Mouse (Mus musculus) thymus, postnatal 10 days (tissue): ENCODE results near the gene Gm28551.
"Not testable (repeated sequence)": the region's sequence is repeated elsewhere in the genome, so short reads cannot be mapped to it uniquely, and the experiment has no call there.

Experiments
- DNase-seq, 2 experiments: peaks; one replicate each; pipeline ENCODE4 v3.0.0; 2021; ENCODE audit warnings: low spot score in 2 of 2

The Gm28551 gene

DNA sequence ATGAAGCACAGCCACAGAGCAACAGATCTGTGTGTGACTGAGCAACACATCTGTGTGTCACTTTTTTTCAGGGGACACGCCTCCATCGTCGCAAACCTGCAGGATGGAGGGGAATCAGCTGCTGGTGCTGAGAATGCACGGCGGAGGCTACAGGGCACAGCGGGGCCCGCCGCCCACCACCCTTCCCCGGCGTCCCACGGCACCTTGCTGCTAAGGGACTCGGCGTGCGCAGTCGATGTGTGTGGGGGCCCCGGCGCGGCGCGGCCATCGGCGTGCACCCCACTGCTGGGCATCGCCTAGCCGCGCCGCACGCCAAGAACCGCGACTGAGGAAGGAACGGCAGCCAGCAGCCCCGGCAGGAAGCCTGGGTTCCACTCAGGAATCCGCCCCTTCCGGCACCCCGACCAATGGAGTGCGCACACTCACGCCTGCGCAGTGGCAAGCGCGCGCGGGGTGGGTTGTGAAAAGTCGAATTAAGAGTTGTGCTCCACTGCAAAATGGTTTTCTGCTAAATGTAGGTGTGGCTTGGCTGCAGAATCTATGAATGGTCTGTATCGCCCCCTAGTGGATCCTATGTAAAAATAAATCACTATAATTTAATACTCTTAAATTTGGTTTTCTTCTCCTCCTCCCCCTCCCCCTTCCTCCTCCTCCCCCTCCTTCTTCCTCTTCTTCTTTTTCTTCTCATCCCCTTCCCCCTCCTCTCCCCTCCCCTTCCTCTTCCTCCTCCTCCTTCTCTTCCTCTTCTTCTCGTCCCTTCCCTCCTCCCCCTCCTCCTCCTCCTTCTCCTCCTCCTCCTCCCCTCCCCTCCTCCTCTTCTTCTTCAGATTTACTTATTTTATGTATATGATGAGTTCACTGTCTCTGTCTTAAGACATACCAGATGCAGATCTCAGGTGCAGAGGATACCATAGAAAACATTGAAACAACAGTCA lies at the start of gene Gm28551, which contains the start of the genes Asdurf and Asnsd1:
Gene Gm28551 (minus strand): TSS at position 341 of the 935 bp plus-strand sequence.
Gene Asdurf (minus strand): TSS at position 293 of the 935 bp plus-strand sequence.
Gene Asnsd1 (minus strand): TSS at position 426 of the 935 bp plus-strand sequence.
- peak; percentile 97 for DNase-seq

DNA sequence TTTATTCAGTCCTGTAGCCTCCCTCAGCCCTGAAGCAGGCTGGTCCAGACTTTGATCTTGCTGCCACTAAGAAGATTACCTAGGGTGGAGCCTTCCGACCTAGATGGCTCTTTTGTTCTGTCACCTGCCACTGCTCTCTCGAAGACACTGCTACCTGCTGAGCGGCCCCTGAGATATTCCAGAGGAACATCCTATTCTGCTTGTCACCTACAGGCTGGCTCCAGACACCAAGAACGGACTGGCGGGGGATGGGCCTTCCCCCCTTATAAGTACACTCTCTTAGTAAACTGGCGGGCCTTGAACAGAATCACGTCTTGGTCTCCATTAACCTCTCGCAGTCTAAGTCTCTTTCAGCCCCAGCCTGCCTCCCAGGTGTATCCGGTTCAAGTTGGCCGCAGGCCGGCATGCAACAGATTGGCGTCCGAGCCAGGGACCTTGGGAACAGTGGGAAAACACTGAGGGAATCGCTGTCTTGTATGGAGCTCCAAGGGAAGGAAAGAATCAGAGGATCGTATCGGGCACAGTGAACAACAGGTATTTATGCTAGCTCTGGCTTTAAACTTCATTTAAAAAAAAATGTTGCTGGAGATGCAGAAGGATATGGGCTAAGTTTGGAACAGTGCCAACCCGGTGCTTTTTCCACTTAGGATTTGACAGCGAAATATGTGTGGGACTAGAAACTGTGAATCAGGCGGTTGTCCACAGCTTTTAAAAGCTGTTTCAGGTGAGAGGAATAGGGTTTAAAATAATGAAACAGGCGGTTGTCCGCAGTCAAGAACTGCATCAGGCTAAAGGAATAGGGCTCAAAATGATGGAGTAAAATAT lies 41.7 kb upstream of the Gm28551 start:
- not testable (repeated sequence) for DNase-seq

DNA sequence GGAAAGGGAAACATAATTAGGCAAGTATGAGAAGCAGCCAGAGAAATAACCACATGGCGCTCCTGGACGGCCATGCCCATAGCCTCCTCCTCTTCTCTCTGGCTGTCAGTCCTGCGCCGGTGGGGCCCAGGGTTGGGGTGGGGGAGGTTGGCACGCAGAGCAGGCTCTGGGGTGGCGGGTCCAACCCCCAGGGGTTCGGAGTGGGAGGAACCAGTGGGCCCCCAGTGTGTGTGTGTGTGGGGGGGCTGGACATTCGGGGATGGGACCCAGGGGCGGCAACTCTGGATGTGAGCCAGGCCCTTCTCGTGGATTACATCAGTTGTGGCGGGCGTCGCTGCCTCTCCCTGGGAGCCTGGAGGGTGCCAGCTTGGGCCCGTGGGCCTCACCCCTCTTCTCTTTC lies 36.3 kb upstream of the Gm28551 start:
- no peak for DNase-seq

DNA sequence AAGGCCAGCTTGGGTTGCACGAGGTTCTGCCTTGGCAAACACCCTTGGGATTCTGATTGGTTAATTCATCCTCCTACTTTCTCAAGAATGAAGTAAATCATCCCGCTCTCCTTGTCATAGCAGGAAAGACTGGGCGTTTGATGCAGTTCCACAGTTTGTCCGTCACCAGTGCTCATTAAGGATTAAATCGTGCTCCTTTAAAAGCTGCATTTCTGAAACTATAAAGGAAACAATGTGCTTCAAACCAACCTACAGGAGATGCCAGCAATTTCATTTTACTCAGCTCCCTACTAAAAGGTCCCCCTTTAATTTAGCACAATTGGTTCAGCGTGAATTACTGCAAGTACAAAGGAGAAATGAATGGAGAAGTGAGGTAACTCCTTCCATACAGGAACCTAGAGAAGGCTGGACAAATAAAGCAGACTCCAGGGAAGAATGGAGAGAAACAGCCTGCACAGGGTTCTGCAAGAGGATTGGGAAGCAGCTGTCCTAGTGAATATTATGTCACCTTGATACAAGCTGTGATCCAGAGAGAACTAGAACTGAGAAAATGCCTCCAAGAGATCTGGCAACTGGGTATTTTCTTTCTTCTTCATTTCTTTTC lies 31.7 kb upstream of the Gm28551 start:
- DNase-seq = no peak

DNA sequence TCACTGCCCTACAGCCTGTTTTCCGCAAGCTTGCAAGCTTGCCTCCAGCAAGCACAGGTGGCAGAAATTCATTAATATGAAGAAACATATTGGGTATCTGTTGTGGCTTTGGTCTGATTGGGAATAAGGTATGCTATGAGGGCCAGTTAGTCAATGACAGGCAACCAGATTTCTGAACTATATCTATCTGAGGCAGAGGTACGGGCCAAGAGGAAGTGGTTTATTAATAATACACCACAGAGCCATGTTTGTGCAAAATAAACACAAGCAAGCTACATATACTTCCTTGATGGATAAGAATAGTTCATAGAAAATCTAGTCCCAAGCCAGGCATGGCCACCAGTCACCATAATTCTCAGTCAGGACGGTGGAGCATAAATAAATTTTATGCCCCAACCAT lies 25.3 kb upstream of the Gm28551 start:
- DNase-seq = no peak

DNA sequence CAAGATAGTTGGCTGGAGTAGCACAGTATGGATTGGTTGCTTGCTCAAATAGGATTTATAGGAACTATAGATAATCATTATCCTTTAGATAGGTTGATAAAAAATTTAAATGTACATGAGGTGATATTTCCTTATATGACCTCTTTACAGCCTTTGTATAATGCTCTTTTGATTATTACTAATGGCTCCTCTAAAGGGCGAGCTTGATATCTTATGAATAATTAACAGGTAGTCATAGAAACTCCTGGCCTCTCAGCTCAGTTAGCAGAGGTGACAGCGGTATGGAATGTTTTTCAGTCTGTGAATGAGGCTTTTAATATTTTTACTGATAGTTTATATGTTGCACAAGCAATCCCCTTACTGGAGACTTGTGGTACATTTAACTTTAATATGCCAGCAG lies 23.5 kb upstream of the Gm28551 start:
- DNase-seq = not testable (repeated sequence)

DNA sequence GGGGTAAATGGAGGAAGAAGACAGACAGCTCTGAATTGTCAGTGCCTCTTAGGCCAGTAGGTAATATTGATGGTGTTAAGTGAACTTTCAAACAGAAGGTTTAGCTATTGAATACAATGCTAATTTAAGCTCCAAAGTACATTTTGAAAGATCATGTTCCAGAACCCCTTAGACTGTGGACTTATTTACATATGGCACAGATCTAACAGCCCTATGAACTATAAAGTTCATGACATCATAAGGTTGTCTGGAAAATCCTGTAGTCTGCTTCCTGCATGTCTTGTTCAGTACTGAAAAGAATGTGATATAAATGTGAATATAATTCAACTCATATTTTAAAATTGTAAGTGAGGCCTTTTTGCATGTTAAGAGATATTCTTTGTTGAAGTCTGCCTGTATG lies 6.5 kb upstream of the Gm28551 start:
- no peak for DNase-seq

DNA sequence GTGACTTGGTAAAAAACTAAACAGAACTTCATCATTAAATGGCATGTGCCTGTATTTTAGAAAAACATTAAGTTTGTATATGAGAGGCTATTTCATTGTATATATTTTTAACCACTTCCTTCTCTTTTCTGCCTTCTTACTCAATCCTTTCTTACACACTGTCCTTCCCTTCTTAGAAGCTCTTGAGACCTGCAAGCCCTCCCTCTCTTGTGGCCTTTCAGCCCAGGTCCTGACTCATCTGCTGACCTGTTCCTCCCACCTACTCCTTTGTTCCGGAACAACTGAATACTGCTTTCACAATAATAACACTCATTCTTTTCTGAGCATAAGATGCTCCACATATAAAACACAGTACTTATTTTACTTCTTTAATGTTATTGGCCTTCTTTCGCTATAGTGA lies 11.4 kb downstream of the Gm28551 start:
- DNase-seq = no peak

DNA sequence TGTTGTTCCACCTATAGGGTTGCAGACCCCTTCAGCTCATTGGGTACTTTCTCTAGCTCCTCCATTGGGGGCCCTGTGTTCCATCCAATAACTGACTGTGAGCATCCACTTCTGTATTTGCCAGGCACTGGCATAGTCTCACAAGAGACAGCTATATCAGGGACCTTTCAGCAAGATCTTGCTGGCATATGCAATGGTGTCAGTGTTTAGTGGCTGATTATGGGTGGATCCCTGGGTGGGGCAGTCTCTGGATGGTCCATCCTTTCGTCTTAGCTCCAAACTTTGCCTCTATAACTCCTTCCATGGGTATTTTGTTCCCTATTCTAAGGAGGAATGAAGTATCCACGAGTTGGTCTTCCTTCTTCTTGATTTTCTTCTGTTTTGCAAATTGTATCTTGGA lies 15.1 kb downstream of the Gm28551 start:
- DNase-seq = not testable (repeated sequence)

DNA sequence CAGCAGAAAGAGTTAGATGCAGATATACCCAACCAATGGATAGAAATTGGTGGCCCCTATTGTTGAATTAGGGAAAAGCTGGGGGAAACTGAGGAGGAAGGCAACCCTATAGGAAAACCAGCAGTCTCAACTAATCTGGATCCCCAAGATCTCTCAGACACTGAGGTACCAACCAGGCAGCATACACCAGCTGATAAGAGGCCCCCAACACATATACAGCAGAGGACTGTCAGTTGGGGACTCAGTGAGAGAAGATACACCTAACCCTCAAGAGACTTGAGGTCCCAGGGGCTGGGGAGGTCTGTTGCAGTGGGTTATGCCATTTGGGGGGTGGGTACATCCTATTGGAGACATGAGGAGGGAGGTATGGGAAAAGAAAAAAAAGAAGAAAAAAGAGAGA lies 17.0 kb downstream of the Gm28551 start:
- no peak for DNase-seq

DNA sequence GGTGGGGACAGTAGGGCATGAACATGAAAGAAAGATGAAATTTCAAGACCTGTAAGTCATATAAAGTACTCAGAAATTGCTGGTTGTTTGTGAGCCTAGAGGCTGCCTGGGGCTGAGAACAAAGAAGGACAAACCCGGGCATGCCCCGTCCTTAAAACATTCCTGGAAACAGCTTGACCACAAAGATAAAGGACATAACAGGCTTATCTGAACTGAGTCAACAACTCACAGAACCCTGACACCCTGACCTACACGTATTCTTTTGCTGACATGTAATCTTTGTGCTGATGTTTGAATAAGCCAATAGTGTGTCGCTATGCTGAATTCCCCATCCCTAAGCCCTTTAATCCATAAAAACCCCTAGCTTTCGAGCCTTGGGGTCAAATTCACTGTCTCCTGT lies 18.9 kb downstream of the Gm28551 start:
- DNase-seq = not testable (repeated sequence)

DNA sequence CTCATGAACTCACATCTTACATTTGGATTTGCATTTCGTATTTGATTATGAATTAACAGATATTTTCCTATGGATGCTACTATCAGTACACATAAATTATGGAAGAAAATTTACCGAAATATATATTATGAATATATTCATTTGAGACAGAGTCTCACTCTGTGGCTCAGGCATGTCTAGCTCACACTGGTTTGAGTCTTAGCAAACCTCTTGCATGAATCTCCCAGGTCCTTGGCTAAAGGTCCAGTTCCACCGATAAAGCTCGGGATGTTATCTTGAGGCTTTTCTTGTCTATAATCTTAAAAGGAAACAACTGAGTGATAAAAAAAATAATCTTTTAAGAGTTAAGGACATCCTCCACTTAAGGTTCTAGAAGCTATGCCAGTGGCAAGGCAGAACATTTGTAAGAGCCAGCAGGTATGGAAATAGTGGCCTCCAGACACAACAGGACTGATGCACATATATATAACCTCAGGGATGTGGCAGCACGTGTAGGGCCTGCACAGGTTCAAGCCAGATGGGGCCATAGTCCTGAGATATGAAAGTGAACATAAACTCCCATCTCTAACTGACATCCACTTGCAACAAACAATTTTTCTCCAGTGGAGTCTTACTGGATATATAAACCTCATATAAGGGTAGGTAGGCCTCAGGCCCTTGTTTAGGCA lies 27.5 kb downstream of the Gm28551 start:
- DNase-seq = no peak

DNA sequence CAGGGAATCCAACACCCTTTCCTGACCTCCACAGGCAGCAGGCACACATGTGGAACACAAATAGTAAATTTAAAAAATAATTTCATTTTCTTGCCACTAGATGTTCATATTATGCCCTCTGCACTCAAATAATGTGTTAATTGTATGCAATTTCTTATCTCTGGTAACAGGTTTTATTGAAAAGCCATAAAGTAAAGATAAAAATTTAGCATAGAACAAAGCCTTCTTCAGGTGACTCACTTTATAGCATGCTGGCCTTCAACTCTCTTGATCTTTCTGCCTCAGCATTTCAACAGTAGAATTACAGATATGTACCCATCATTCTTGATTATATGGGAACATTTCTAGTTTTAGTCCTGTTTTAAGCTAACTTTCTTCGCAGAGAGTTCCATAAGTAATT lies 28.2 kb downstream of the Gm28551 start:
- DNase-seq = no peak

DNA sequence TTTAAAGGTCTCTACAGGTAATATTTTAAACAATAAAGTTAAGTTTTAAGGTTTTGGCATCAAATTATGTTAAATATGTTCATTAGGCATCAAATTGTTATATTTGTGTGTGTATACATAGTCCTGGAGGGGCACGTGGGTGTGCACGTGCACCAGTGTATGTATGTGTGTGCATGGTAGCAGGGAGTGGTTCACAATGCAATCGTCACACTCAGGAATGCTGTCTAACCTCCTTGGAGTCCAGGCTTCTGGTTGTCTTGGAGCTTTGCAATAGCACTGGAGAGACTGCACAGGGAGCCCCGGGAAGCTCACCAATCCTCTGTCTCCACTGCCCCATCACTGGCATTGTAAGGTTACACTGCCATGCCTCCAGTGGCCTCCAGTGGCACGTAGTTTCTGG lies 29.2 kb downstream of the Gm28551 start:
- DNase-seq = no peak

DNA sequence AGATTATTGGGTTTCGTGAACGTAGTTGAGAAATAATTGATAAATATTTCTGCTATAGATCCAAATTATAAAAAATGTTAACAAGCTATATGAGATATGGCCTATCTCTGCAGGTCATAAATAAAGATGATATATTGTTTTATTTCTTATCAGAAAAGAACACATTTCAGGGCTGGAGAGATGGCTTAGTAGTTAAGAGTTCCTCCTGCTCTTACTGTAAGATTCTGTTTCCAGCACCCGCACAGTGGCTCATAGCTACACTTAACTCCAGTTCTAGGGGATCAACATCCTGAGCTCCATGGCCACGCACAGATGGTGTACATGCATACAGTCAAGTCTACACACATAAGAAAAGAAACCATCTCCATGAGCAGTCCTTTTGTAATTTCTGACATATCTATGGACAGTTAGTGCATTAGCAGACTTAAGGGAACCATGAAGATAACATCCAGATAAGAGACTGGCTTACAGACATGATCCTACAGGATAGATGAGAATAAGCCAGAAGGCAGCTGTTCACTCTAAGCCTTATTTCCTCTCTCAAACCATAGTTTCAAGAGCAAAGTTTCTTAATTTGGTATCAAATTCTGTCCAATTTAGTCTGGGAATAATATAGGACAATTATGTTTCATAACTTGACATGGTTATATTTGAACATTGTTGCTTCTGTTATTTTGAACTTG lies 30.7 kb downstream of the Gm28551 start:
- no peak for DNase-seq

DNA sequence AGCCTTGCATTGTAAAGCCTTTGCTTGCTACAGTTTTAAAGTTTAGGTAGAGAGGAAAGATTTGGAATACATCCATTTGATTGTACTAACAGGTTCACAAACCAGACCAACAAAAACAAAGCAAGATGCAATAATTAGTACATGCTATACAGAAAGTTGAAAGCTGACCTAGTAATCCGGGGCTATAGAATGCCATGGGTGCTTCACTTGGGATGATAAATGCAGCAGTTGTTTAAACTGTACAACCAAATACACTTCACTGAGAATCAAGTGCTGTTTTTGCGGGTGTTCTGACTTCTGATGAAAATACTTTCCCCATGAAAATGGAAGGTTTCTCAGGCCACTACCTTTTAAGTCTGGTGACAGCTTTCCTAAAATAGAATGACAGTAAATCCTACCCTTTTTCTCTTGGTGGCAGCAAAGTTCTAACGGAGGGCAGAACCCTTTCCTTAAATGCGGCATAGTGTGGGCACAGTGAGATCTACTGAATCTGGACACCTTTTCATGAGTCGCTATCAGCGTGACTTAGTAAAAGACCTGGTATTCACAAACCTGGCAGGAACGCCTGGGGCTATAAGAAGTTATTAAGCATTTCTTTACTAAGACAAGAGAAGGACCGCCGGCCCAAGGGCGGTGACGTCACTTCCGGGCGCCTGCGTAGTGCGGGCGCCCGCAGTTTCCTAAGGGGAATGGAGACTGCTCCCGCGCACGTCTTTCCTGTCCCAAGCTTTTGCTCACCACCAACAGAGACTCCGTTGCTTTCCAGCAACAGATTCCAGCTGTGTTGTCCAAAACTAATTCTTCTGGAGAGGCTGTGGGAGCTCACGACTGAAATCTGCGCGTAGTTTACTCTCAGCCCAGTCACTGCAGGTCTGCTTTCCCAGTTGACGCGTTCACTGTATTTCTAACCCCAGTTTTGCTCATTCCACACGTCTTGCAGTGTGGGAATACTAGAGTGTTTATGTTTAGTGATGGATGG lies 39.2 kb downstream of the Gm28551 start, which contains the start of gene Osgepl1:
Gene Osgepl1 (plus strand): TSS at position 636 of the 979 bp plus-strand sequence.
- DNase-seq = peak; percentile 63 to 81

DNA sequence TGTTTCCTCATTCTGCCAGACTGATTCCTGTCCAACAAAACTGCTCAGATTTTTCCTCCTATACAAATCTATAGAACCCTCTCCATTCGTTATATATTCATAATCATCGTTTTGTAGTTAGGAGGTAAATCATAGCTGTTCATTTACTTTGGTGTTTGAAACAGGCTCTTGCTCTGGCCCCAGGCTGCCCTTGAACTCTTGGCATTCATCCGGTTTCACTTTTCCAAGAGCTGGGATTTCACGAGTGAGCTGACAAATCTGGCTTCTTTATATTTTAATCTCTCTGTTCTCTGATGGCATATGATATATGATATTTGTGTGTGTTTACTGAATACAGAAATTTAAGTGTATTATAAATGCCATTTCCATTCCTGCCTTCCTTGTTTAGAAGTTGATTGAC lies 52.0 kb downstream of the Gm28551 start:
- no peak for DNase-seq

DNA sequence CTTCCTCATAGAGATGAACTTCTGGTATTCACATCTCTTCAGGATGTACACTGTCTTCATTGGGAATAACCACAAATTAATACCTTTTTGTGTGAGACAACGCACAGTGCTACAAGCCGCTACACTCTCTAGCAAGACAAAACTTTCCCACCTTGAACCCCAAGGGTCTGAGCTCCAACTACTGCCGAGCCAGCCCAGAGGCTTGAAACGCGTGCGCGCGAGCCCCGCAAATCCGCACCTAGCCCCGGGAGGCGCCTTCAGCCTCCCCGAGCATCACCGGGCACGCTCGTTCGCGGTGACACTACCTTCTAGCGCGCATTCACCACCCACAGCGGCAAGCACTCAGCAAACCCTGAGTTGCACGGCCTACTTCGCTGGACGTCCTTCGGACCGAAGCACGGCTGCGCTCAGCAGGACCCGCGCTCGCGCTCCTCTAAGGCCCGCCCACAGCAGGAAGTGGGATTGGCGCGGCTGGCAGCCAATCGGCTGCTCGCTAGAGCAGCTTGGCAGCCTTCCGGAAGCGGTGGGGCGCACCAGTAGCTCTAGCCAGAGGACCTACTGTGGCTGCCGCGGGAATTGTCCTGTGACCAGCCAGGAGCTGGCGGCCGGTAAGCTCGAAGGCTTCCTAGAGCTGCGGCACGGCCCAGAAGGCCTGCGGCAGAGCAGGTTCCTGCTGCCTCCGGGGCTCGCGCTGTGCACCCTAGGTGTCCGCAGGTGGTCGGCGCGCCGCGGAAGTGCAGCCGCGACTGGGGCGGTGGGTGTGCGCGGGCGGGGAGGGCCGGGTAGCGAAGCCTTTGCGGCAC lies 55.7 kb downstream of the Gm28551 start, which contains the start of the genes Pms1, Ormdl1 and Gm28778:
Gene Pms1 (minus strand): TSS at position 438 of the 803 bp plus-strand sequence.
Gene Ormdl1 (plus strand): TSS at position 515 of the 803 bp plus-strand sequence.
Gene Gm28778 (plus strand): TSS at position 531 of the 803 bp plus-strand sequence.
- peak; percentile 83 to 88 for DNase-seq
